Mouse (Mus musculus) spleen, adult 2 months (tissue): ENCODE data around the gene Baiap2.

Experiments
- CTCF ChIP-seq: fragments of 200-500 bp; IDR thresholded peaks from 2 replicates; pipeline ENCODE4 v1.5.1; 2011; ENCODE audit warnings: mild to moderate bottlenecking, inconsistent platforms; ENCODE audit not compliant: insufficient read depth, insufficient read length, insufficient replicate concordance; ENCODE audit errors: extremely low read depth
- POLR2A ChIP-seq: fragments of 200-500 bp; IDR thresholded peaks from 2 replicates; pipeline ENCODE4 v1.6.1; 2011; ENCODE audit warnings: low read depth, low read length, inconsistent platforms

- TF ChIP-seq CTCF, result no peak
- no peak for TF ChIP-seq POLR2A
Observed at GRCm38 (mm10) chr11:119948305-119948704, 5.7 kb downstream of the Baiap2 start.
